Mouse (Mus musculus) G1E (cell line): ENCODE data around the gene Arl6ip5.

Source experiments
- CTCF ChIP-seq: IDR thresholded peaks from 2 replicates; pipeline ENCODE4 v1.5.1; 2012; ENCODE audit warnings: low read depth, low read length, inconsistent platforms, mixed read lengths
- POLR2AphosphoS5 ChIP-seq: IDR thresholded peaks from 2 replicates; pipeline ENCODE4 v1.6.1; 2012; ENCODE audit warnings: low read depth, low read length, inconsistent platforms; ENCODE audit not compliant: insufficient replicate concordance

GRCm38 (mm10) chr6:97221205-97222025, 10.9 kb downstream of the Arl6ip5 start:
- TF ChIP-seq POLR2AphosphoS5 (no peak), CTCF (no peak)
